Mouse (Mus musculus) kidney, adult 10 weeks (tissue): ENCODE measurements around the gene Mllt10. TPM values are rescaled to one million over a fixed set of nuclear protein-coding genes. Genes with fewer than 3 reads are reported as not detected.

Experiments used
- polyA plus RNA-seq: library from polyadenylated mRNA; stranded (reverse); fragments of 350-450 nt; fragmentation: Illumina TruSeq; extraction: RNeasy Lipid Tissue Mini Kit (QIAGEN cat#74804); gene quantifications from one replicate; pipeline ENCODE4 v1.2.3, GENCODE M21; 2014; ENCODE audit warnings: low read depth, low replicate concordance

The Mllt10 gene
- polyA plus RNA-seq: 31.4 TPM

DNA sequence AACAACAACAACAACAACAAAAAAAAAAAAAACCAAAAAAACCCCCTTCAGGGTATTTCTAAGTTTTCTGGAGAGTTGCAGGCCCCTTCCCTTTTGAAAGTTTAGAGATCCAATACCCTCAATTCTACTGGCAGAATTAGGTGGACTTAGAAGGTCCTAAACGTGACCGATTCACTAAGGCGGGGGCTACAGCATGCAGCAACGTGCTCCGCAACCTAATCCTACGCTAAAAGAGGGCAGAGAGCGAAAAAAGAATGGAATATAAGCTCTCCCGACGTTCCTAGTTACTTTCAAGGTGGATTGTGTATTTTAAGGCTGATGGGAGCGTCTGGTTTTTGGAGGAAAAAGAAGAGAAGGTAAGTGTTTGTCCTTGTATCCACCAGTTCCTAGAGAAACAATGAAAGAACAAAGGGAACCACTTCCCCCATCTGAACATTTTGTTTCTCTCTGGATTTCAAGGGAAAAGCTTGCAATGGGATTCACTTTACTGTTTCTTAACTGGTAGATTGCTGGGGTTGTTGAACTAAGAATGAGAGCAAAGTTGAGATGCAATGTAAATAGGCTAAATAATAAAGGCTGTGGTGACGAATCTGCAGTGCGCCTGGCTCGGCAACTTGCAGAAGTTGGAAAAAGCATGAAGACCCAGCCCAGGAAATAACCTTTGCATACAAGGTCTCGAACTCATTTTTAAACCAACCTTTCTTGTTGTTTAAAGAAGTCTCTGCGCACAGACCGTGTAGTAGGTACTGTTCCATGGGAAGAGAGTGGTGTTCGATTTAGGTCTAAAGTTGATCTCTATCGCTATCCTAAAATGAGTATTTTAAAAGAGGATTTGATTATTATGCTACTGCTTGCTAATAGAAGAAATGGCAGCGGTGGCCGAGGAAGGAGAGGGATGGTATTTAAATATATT lies at the start of gene Mllt10:
Mllt10 (plus strand) TSS at position 222 of the 913 bp plus-strand sequence.

DNA sequence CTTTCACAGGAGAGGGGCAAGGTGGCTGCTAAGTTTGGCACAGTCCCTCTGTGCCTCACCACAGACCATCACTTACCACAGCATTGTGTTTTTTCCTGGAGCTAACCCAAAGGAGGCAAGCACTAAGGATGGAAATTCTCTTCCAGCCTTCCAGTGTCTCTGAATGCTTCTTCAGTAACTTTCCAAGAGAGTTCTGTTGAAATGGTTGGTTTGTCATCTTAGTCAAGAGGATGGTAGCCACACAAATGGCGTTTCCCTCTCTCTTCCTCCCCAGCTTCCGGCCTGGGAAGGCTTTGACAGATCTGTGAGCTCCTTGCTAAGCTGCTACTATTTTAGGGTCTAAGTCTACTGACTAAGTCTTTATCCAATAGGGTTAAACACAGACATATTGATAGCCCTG lies 17.5 kb upstream of the Mllt10 start, which contains the start of gene A930004D18Rik:
A930004D18Rik (minus strand) TSS at position 247 of the 400 bp plus-strand sequence.

DNA sequence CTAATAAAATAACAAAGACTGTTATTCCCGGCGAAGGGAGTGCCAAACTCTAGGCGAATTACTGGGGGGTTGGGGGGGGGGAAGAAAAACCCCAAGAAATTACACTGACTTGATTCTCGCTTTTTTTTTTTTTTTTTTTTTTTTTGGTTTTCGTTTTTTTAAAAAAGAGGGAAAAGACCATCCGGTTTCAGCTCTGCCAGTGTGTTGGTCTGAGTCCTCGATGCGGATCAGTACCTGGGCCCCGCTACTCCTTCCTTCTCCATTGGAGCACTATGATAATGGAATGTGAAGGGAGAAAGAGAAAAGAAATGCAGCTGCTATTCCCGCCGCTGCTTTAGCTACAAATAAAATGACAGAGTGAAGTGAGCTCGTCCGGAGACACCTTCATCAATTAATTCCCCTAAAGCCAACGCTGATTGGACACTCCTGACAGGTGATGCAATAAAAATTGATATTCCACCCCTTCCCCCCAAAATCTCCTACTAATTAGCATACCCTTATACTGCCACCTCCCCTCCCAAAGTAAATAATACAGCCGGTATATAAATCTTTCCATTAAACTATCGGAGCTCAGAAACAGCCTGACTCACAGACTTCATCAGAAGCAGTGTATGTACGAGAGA lies 6.5 kb upstream of the Mllt10 start, which contains the start of gene Skida1:
Skida1 (minus strand) TSS at position 599 of the 623 bp plus-strand sequence.

Other genes with a start within 250 kb of the Mllt10 start
- gene H2al2a, start 58.3 kb upstream of the Mllt10 start, polyA plus RNA-seq: not detected
- gene A930004D18Rik, start 17.5 kb upstream of the Mllt10 start, polyA plus RNA-seq: 2.3 TPM
- 10.4 TPM for gene Skida1, start 6.2 kb upstream of the Mllt10 start, polyA plus RNA-seq